Mouse (Mus musculus) gastrocnemius, postnatal 14 days (tissue): ENCODE data around the gene Apol9b. TPM values are rescaled to one million over a fixed set of nuclear protein-coding genes. Genes with fewer than 3 reads are reported as not detected.

Source experiments
- DNase-seq: peaks from one replicate; pipeline ENCODE4 v3.0.0; 2021; ENCODE audit warnings: mixed read lengths
- intact Hi-C: fragments of 180-260 bp; cut with DNase I; formaldehyde crosslinking; loops from one replicate; pipeline ENCODE4 v1.15.1; 2025; ENCODE audit warnings: low total_unique reads
- total RNA-seq, 2 experiments: library from RNA; stranded (reverse); gene quantifications; 2 replicates each; pipeline ENCODE4 v1.2.3; 2021

Gene Apol9b
- total RNA-seq, 2 experiments from 2014 or later, result not detected

GRCm38 (mm10) chr15:77770942-77771341 is 42.1 kb downstream of the Apol9b start:
- intact Hi-C loops, result no loop called here
- no peak for DNase-seq

GRCm38 (mm10) chr15:77773099-77773915 is 44.5 kb downstream of the Apol9b start:
- intact Hi-C loops, result no loop called here
- no peak for DNase-seq

- no peak for DNase-seq
- intact Hi-C loops, result no loop called here
These were observed 45.5 kb downstream of the Apol9b start for GRCm38 (mm10) chr15:77774303-77774702.

- DNase-seq, result peak; percentile 81
- intact Hi-C loops, result no loop called here
These were observed 46.5 kb downstream of the Apol9b start for GRCm38 (mm10) chr15:77775186-77775963.

- intact Hi-C loops, result loop anchor here (5.0 to 10.0 kb wide), 2 partner anchors 52 to 135 kb away; no protein-coding TSS in a partner anchor
- no peak for DNase-seq
These were observed 53.7 kb downstream of the Apol9b start for GRCm38 (mm10) chr15:77782449-77783014.

- intact Hi-C loops, result loop anchor here (5.0 to 10.0 kb wide), 2 partner anchors 51 to 133 kb away; no protein-coding TSS in a partner anchor
- no peak for DNase-seq
These were observed 55.4 kb downstream of the Apol9b start for GRCm38 (mm10) chr15:77784039-77784824.

- DNase-seq, result no peak
- intact Hi-C loops, result loop anchor here (10.0 kb wide), 1 partner anchor 49 kb away; no protein-coding TSS in a partner anchor
These were observed 57.0 kb downstream of the Apol9b start for GRCm38 (mm10) chr15:77785807-77786206.

Other genes with a start within 250 kb of the Apol9b start
- not detected for gene Apol11a, start 220.8 kb upstream of the Apol9b start, total RNA-seq
- gene Apol7c, start 195.7 kb upstream of the Apol9b start, total RNA-seq, result under 1 TPM; 0.11 to 0.27 TPM
- not detected for gene 1700025B11Rik, start 167.1 kb upstream of the Apol9b start, total RNA-seq
- gene Apol10b, start 132.9 kb upstream of the Apol9b start, total RNA-seq, result under 1 TPM; 0.16 to 0.31 TPM
- gene Gm36245, start 129.8 kb upstream of the Apol9b start, total RNA-seq, result not detected
- gene Apol11b, start 85.8 kb upstream of the Apol9b start, total RNA-seq, result under 1 TPM in 1 of 2 experiments, not detected in 1; 0.14 TPM
- gene Apol7e, start 30.2 kb upstream of the Apol9b start, total RNA-seq, result under 1 TPM; 0.29 to 0.82 TPM
- gene Apol8, start 28.0 kb downstream of the Apol9b start, total RNA-seq, result not detected
- 100 to 1,000 TPM in 1 of 2 experiments, 10 to 100 TPM in 1; 96.9 to 111 TPM for gene Myh9, start 113.1 kb downstream of the Apol9b start, total RNA-seq
- gene Txn2, start 200.0 kb downstream of the Apol9b start, total RNA-seq, result 100 to 1,000 TPM; 221 to 245 TPM
- 1 to 10 TPM; 1.2 to 1.6 TPM for gene Foxred2, start 227.7 kb downstream of the Apol9b start, total RNA-seq
- gene Eif3d, start 241.8 kb downstream of the Apol9b start, total RNA-seq, result 10 to 100 TPM; 67.7 to 73.6 TPM